Mouse (Mus musculus) hindbrain, postnatal 0 days (tissue): ENCODE data around the gene Xk. TPM values are rescaled to one million over a fixed set of nuclear protein-coding genes. Genes with fewer than 3 reads are reported as not detected.

Source experiments
- ATAC-seq: fragments of 200-750 bp; cut with Nextera tagmentation; 2 replicates; pipeline ENCODE4 v1.8.0; 2017; ENCODE audit warnings: mild to moderate bottlenecking, moderate TSS enrichment, moderate library complexity
- DNase-seq: peaks from one replicate; pipeline ENCODE4 v3.0.0-alpha.2; 2015; ENCODE audit warnings: low spot score
- H3K27ac ChIP-seq: fragments of 300-500 bp; sonication (generic); 2 replicates; pipeline ENCODE4 v1.5.1; 2014; ENCODE audit warnings: mild to moderate bottlenecking
- H3K27me3 ChIP-seq: fragments of 300-500 bp; sonication (generic); 2 replicates; pipeline ENCODE4 v1.6.1; 2014; ENCODE audit warnings: low read length, mixed read lengths; ENCODE audit not compliant: insufficient read depth
- H3K36me3 ChIP-seq: fragments of 300-500 bp; sonication (generic); 2 replicates; pipeline ENCODE4 v1.6.1; 2014; ENCODE audit warnings: low read length, mixed read lengths; ENCODE audit not compliant: insufficient read depth
- H3K4me1 ChIP-seq: fragments of 300-500 bp; sonication (generic); 2 replicates; pipeline ENCODE4 v1.6.1; 2014; ENCODE audit warnings: antibody characterized with exemption, low read length, mixed read lengths; ENCODE audit not compliant: insufficient read depth
- H3K4me2 ChIP-seq: fragments of 300-500 bp; sonication (generic); 2 replicates; pipeline ENCODE4 v1.6.1; 2014; ENCODE audit warnings: low read depth, mild to moderate bottlenecking, low read length, moderate library complexity, mixed read lengths
- H3K4me3 ChIP-seq: fragments of 300-500 bp; sonication (generic); 2 replicates; pipeline ENCODE4 v1.5.1; 2014; ENCODE audit warnings: low read length
- H3K9ac ChIP-seq: fragments of 300-500 bp; sonication (generic); replicated peaks from 2 replicates; pipeline ENCODE4 v1.6.1; 2014; ENCODE audit warnings: mild to moderate bottlenecking, low read length, moderate library complexity, mixed read lengths
- H3K9me3 ChIP-seq: fragments of 300-500 bp; sonication (generic); 2 replicates; pipeline ENCODE4 v1.6.1; 2016; ENCODE audit warnings: low read length, mixed read lengths
- CTCF ChIP-seq: IDR thresholded peaks from 2 replicates; pipeline ENCODE4 v1.5.1; 2016; ENCODE audit warnings: antibody characterized with exemption, control low read depth, low read depth
- WGBS: fragments of 180-500 bp; shearing (Covaris S2); extraction: QIAGEN DNeasy Blood & Tissue Kit; methylation state at CpG from one replicate; pipeline ENCODE4 v1.1.7; 2014; 5-methylcytosine and 5-hydroxymethylcytosine counted together
- polyA plus RNA-seq: library from polyadenylated mRNA; unstranded; fragments of >200 nt; fragmentation: Nextera tagmentation; extraction: Ambion mirVana; gene quantifications from 2 replicates; pipeline ENCODE4 v1.2.1, GENCODE M21; 2015
- total RNA-seq: library from RNA; depleted of rRNA; stranded (reverse); fragments of >200 nt; gene quantifications from 2 replicates; pipeline ENCODE4 v1.2.3, GENCODE M21; 2014

The Xk gene
- total and polyA plus RNA-seq, 2 experiments from 2014 or later, result 4.6 to 6.6 TPM

- H3K9me3 ChIP-seq, result no peaks in the 10 kb centered on the region
- DNase-seq, result no peak
- no peak for TF ChIP-seq CTCF
- no peak overlapping the region for H3K27ac ChIP-seq
- no peak overlapping the region for H3K4me3 ChIP-seq
- WGBS, result 82% methylated on average over 10 of the region's 10 CpGs
- H3K36me3 ChIP-seq, result no peaks in the 10 kb centered on the region
- H3K27me3 ChIP-seq, result no peaks in the 10 kb centered on the region
- no peak overlapping the region for H3K4me2 ChIP-seq
- no peaks in the 10 kb centered on the region for H3K4me1 ChIP-seq
- H3K9ac ChIP-seq, result no peak overlapping the region
- ATAC-seq, result no peak
Observed at GRCm38 (mm10) chrX:9253990-9254389, 18.6 kb upstream of the Xk start.

GRCm38 (mm10) chrX:9254901-9255300 is 17.7 kb upstream of the Xk start:
- TF ChIP-seq CTCF, result no peak
- Histone ChIP-seq H3K4me3 (no peak overlapping the region), H3K27me3 (no peaks in the 10 kb centered on the region), H3K27ac (no peak overlapping the region), H3K9ac (no peak overlapping the region), H3K36me3 (no peaks in the 10 kb centered on the region), H3K9me3 (no peaks in the 10 kb centered on the region), H3K4me1 (no peaks in the 10 kb centered on the region), H3K4me2 (no peak overlapping the region)
- 87% methylated on average over 3 of the region's 3 CpGs for WGBS
- ATAC-seq, result no peak
- DNase-seq, result no peak

- 80% methylated on average over 5 of the region's 5 CpGs for WGBS
- Histone ChIP-seq H3K27me3 (no peaks in the 10 kb centered on the region), H3K9ac (no peak within 1 kb of the TSS), H3K9me3 (no peaks in the 10 kb centered on the region), H3K36me3 (no peaks in the 10 kb centered on the region), H3K4me2 (no peak within 1 kb of the TSS), H3K27ac (no peak within 1 kb of the TSS), H3K4me1 (no peaks in the 10 kb centered on the region), H3K4me3 (no peak within 1 kb of the TSS)
- DNase-seq, result no peak
- no peak for ATAC-seq
- TF ChIP-seq CTCF, result no peak
Observed at GRCm38 (mm10) chrX:9256766-9257165, 15.8 kb upstream of the Xk start, which contains the start of gene Gm14862. Gene Gm14862, minus strand, starts transcription at chrX:9256899.

- Histone ChIP-seq H3K27ac (no peak overlapping the region), H3K27me3 (no peaks in the 10 kb centered on the region), H3K9me3 (no peaks in the 10 kb centered on the region), H3K4me3 (no peak overlapping the region), H3K9ac (no peak overlapping the region), H3K36me3 (no peaks in the 10 kb centered on the region), H3K4me1 (no peaks in the 10 kb centered on the region), H3K4me2 (no peak overlapping the region)
- no peak for DNase-seq
- 93% methylated on average over 7 of the region's 7 CpGs for WGBS
- no peak for TF ChIP-seq CTCF
- ATAC-seq, result no peak
Observed at GRCm38 (mm10) chrX:9257831-9258230, 14.7 kb upstream of the Xk start.

GRCm38 (mm10) chrX:9259267-9259666 is 13.3 kb upstream of the Xk start:
- Histone ChIP-seq H3K27ac (no peak overlapping the region), H3K4me3 (no peak overlapping the region), H3K4me2 (no peak overlapping the region), H3K9ac (no peak overlapping the region), H3K4me1 (no peaks in the 10 kb centered on the region), H3K27me3 (no peaks in the 10 kb centered on the region), H3K36me3 (no peaks in the 10 kb centered on the region), H3K9me3 (no peaks in the 10 kb centered on the region)
- ATAC-seq (no peak), DNase-seq (no peak)
- 81% methylated on average over 1 of the region's 1 CpGs for WGBS
- no peak for TF ChIP-seq CTCF

GRCm38 (mm10) chrX:9271112-9271511 is 1.4 kb upstream of the Xk start:
- Histone ChIP-seq H3K4me1 (no peaks in the 10 kb centered on the region), H3K4me2 (no peak overlapping the region), H3K4me3 (no peak overlapping the region), H3K9ac (no peak overlapping the region), H3K9me3 (no peaks in the 10 kb centered on the region), H3K36me3 (no peaks in the 10 kb centered on the region), H3K27me3 (no peaks in the 10 kb centered on the region), H3K27ac (no peak overlapping the region)
- DNase-seq (peak; percentile 9), ATAC-seq (no peak)
- TF ChIP-seq CTCF, result no peak
- 55% methylated on average over 3 of the region's 3 CpGs for WGBS

GRCm38 (mm10) chrX:9271947-9272459 is 553 bp upstream of the Xk start:
- H3K27ac ChIP-seq, result no peak overlapping the region
- DNase-seq, result no peak
- H3K4me3 ChIP-seq, result peak overlapping the region; percentile 51
- H3K4me2 ChIP-seq, result peak overlapping the region; percentile 52
- H3K27me3 ChIP-seq, result no peaks in the 10 kb centered on the region
- no peaks in the 10 kb centered on the region for H3K9me3 ChIP-seq
- WGBS, result 37% methylated on average over 8 of the region's 8 CpGs
- no peaks in the 10 kb centered on the region for H3K4me1 ChIP-seq
- ATAC-seq, result peak; percentile 30; the same call in 1 of the 2 replicates
- no peak for TF ChIP-seq CTCF
- no peak overlapping the region for H3K9ac ChIP-seq
- H3K36me3 ChIP-seq, result no peaks in the 10 kb centered on the region
